Mouse (Mus musculus): ENCODE measurements around the gene Igsf11. TPM values are rescaled to one million over a fixed set of nuclear protein-coding genes. Genes with fewer than 3 reads are reported as not detected.

Igsf11 gene
- polyA plus RNA-seq (2015; fragmentation: Nextera tagmentation; extraction: Ambion mirVana) = 0.20 and 0.21 TPM in 2 replicates

- no peaks in the 10 kb centered on the region for H3K9me3 ChIP-seq (replicated peaks; ENCODE audit: control insufficient read depth, low read length)
- WGBS = 80% methylated on average over 7 of the region's 7 CpGs
- ATAC-seq (replicated peaks; ENCODE audit: extremely low read depth, insufficient read depth, low FRiP score) = no peak
- H3K4me1 ChIP-seq (ENCODE audit: control insufficient read depth, insufficient read depth, low read length) = no peaks in the 10 kb centered on the region
- H3K4me3 ChIP-seq (ENCODE audit: low read length) = no peak within 1 kb of the TSS
- no peak within 1 kb of the TSS for H3K4me2 ChIP-seq (ENCODE audit: low read depth, low read length)
- H3K9ac ChIP-seq (ENCODE audit: low read length) = no peak within 1 kb of the TSS
- H3K36me3 ChIP-seq (ENCODE audit: control insufficient read depth, insufficient read depth) = no peaks in the 10 kb centered on the region
- H3K27me3 ChIP-seq (ENCODE audit: control insufficient read depth, insufficient read depth, low read length) = no peaks in the 10 kb centered on the region
- H3K27ac ChIP-seq (ENCODE audit: low read length) = no peak within 1 kb of the TSS
Measured at GRCm38 (mm10) chr16:38892371-38892770, at the start of gene Igsf11. Gene Igsf11, plus strand, starts transcription at chr16:38892671.

GRCm38 (mm10) chr16:38858120-38858749, 34.2 kb upstream of the Igsf11 start:
- Histone ChIP-seq H3K4me2 (ENCODE audit: low read depth, low read length) (peak overlapping the region; percentile 36; the same call in 1 of the 2 replicates), H3K4me3 (ENCODE audit: low read length) (no peak overlapping the region), H3K27ac (ENCODE audit: low read length) (no peak overlapping the region), H3K9me3 (replicated peaks; ENCODE audit: control insufficient read depth, low read length) (no peaks in the 10 kb centered on the region), H3K36me3 (ENCODE audit: control insufficient read depth, insufficient read depth) (no peaks in the 10 kb centered on the region), H3K27me3 (ENCODE audit: control insufficient read depth, insufficient read depth, low read length) (no peaks in the 10 kb centered on the region), H3K9ac (ENCODE audit: low read length) (no peak overlapping the region), H3K4me1 (ENCODE audit: control insufficient read depth, insufficient read depth, low read length) (no peaks in the 10 kb centered on the region; the same call in 1 of the 2 replicates)
- no peak for ATAC-seq (replicated peaks; ENCODE audit: extremely low read depth, insufficient read depth, low FRiP score)
- 20% methylated on average over 8 of the region's 8 CpGs for WGBS

GRCm38 (mm10) chr16:38860548-38860947, 31.9 kb upstream of the Igsf11 start:
- no peak overlapping the region for H3K27ac ChIP-seq (ENCODE audit: low read length)
- H3K4me3 ChIP-seq (ENCODE audit: low read length) = no peak overlapping the region
- peaks cover 2% of the 10 kb centered on the region for H3K4me1 ChIP-seq (ENCODE audit: control insufficient read depth, insufficient read depth, low read length)
- H3K27me3 ChIP-seq (ENCODE audit: control insufficient read depth, insufficient read depth, low read length) = no peaks in the 10 kb centered on the region
- H3K9ac ChIP-seq (ENCODE audit: low read length) = no peak overlapping the region
- H3K9me3 ChIP-seq (replicated peaks; ENCODE audit: control insufficient read depth, low read length) = no peaks in the 10 kb centered on the region
- H3K36me3 ChIP-seq (ENCODE audit: control insufficient read depth, insufficient read depth) = no peaks in the 10 kb centered on the region
- no peak overlapping the region for H3K4me2 ChIP-seq (ENCODE audit: low read depth, low read length)
- no peak for ATAC-seq (replicated peaks; ENCODE audit: extremely low read depth, insufficient read depth, low FRiP score)
- 76% methylated on average over 6 of the region's 6 CpGs for WGBS

- Histone ChIP-seq H3K9me3 (replicated peaks; ENCODE audit: control insufficient read depth, low read length) (peaks cover 4% of the 10 kb centered on the region; the same call in 1 of the 2 replicates), H3K4me3 (ENCODE audit: low read length) (no peak overlapping the region), H3K27ac (ENCODE audit: low read length) (no peak overlapping the region), H3K36me3 (ENCODE audit: control insufficient read depth, insufficient read depth) (no peaks in the 10 kb centered on the region), H3K4me1 (ENCODE audit: control insufficient read depth, insufficient read depth, low read length) (peaks cover 2% of the 10 kb centered on the region), H3K9ac (ENCODE audit: low read length) (no peak overlapping the region), H3K27me3 (ENCODE audit: control insufficient read depth, insufficient read depth, low read length) (no peaks in the 10 kb centered on the region), H3K4me2 (ENCODE audit: low read depth, low read length) (no peak overlapping the region)
- 60% methylated on average over 5 of the region's 5 CpGs for WGBS
- ATAC-seq (replicated peaks; ENCODE audit: extremely low read depth, insufficient read depth, low FRiP score) = no peak
Measured at GRCm38 (mm10) chr16:38864358-38864757, 28.1 kb upstream of the Igsf11 start.

GRCm38 (mm10) chr16:38873231-38873630, 19.2 kb upstream of the Igsf11 start:
- Histone ChIP-seq H3K9ac (ENCODE audit: low read length) (no peak overlapping the region), H3K27me3 (ENCODE audit: control insufficient read depth, insufficient read depth, low read length) (no peaks in the 10 kb centered on the region), H3K27ac (ENCODE audit: low read length) (no peak overlapping the region), H3K9me3 (replicated peaks; ENCODE audit: control insufficient read depth, low read length) (no peaks in the 10 kb centered on the region), H3K36me3 (ENCODE audit: control insufficient read depth, insufficient read depth) (no peaks in the 10 kb centered on the region), H3K4me2 (ENCODE audit: low read depth, low read length) (no peak overlapping the region), H3K4me1 (ENCODE audit: control insufficient read depth, insufficient read depth, low read length) (no peaks in the 10 kb centered on the region), H3K4me3 (ENCODE audit: low read length) (no peak overlapping the region)
- WGBS = 71% methylated on average over 4 of the region's 4 CpGs
- ATAC-seq (replicated peaks; ENCODE audit: extremely low read depth, insufficient read depth, low FRiP score) = no peak

DNA sequence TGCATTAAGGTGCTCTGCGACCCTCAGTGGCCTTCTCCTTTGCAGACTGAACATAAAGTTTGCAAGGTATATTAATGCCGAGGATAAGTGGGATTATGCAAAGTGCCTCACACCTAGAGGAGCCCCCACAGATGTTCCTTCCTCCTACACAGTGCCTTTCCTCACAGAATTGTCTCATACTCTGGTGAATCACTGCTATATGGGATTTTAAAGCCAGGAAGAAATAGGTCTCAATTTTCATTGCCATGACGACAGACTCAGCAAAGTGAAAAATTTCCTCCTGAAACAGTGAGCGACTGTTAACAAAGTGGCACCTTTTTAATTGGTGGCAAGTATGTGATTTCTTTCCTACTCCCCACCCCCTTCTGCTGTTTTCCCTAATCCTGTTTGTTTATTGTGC, 18.0 kb upstream of the Igsf11 start:
- no peak overlapping the region for H3K27ac ChIP-seq (ENCODE audit: low read length)
- no peak overlapping the region for H3K9ac ChIP-seq (ENCODE audit: low read length)
- no peaks in the 10 kb centered on the region for H3K4me1 ChIP-seq (ENCODE audit: control insufficient read depth, insufficient read depth, low read length)
- H3K36me3 ChIP-seq (ENCODE audit: control insufficient read depth, insufficient read depth) = no peaks in the 10 kb centered on the region
- no peak overlapping the region for H3K4me2 ChIP-seq (ENCODE audit: low read depth, low read length)
- H3K4me3 ChIP-seq (ENCODE audit: low read length) = no peak overlapping the region
- ATAC-seq (replicated peaks; ENCODE audit: extremely low read depth, insufficient read depth, low FRiP score) = no peak
- H3K27me3 ChIP-seq (ENCODE audit: control insufficient read depth, insufficient read depth, low read length) = no peaks in the 10 kb centered on the region
- WGBS = 40% methylated on average over 4 of the region's 4 CpGs
- H3K9me3 ChIP-seq (replicated peaks; ENCODE audit: control insufficient read depth, low read length) = no peaks in the 10 kb centered on the region

GRCm38 (mm10) chr16:38898816-38899425, 6.5 kb downstream of the Igsf11 start:
- Histone ChIP-seq H3K27ac (ENCODE audit: low read length) (no peak overlapping the region), H3K9me3 (replicated peaks; ENCODE audit: control insufficient read depth, low read length) (no peaks in the 10 kb centered on the region), H3K4me1 (ENCODE audit: control insufficient read depth, insufficient read depth, low read length) (no peaks in the 10 kb centered on the region), H3K27me3 (ENCODE audit: control insufficient read depth, insufficient read depth, low read length) (peaks cover 23% of the 10 kb centered on the region), H3K9ac (ENCODE audit: low read length) (no peak overlapping the region), H3K4me2 (ENCODE audit: low read depth, low read length) (no peak overlapping the region), H3K4me3 (ENCODE audit: low read length) (no peak overlapping the region), H3K36me3 (ENCODE audit: control insufficient read depth, insufficient read depth) (no peaks in the 10 kb centered on the region)
- 38% methylated on average over 8 of the region's 8 CpGs for WGBS
- ATAC-seq (replicated peaks; ENCODE audit: extremely low read depth, insufficient read depth, low FRiP score) = no peak

- H3K36me3 ChIP-seq (ENCODE audit: control insufficient read depth, insufficient read depth) = no peaks in the 10 kb centered on the region
- H3K27ac ChIP-seq (ENCODE audit: low read length) = no peak overlapping the region
- ATAC-seq (replicated peaks; ENCODE audit: extremely low read depth, insufficient read depth, low FRiP score) = no peak
- H3K4me3 ChIP-seq (ENCODE audit: low read length) = no peak overlapping the region
- peaks cover 29% of the 10 kb centered on the region for H3K27me3 ChIP-seq (ENCODE audit: control insufficient read depth, insufficient read depth, low read length)
- H3K4me1 ChIP-seq (ENCODE audit: control insufficient read depth, insufficient read depth, low read length) = no peaks in the 10 kb centered on the region
- H3K4me2 ChIP-seq (ENCODE audit: low read depth, low read length) = no peak overlapping the region
- no peak overlapping the region for H3K9ac ChIP-seq (ENCODE audit: low read length)
- no peaks in the 10 kb centered on the region for H3K9me3 ChIP-seq (replicated peaks; ENCODE audit: control insufficient read depth, low read length)
- WGBS = 71% methylated on average over 1 of the region's 1 CpGs
Measured at GRCm38 (mm10) chr16:38900024-38900423, 7.6 kb downstream of the Igsf11 start.

DNA sequence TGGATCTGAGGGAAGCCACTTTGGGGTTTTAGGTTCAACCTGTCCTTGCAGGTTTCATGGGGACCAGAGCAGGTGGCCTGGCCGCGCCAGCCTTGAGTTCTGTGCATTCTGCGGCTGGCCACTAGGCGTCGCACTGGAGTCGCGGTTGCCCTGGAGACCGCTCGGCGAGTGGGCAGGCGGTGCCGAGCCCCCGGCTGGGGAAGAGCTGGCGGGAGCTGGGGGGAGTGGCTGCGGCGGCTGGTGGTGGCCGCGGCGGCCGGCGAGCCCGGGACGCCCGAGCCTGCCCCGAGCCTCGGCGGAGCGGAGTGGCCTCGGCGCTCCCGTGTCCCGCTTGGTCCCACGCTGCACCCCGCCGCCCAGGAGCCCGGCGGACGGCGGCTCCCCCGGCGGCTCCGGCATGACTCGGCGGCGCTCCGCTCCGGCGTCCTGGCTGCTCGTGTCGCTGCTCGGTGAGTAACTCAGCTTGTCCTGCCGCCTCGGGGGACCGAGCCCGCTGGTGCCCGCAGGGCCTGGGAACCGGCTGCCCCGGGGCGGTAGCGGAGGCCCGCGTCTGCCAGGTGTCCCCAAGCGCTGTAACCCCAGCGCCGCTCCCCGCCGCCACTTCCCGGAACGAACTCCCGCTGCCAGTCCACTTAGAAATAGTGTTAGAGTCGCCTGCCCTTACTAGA, 9.8 kb downstream of the Igsf11 start:
- H3K4me1 ChIP-seq (ENCODE audit: control insufficient read depth, insufficient read depth, low read length) = no peaks in the 10 kb centered on the region
- H3K4me2 ChIP-seq (ENCODE audit: low read depth, low read length) = peak overlapping the region; percentile 99
- WGBS = under 1% methylated on average over 67 of the region's 71 CpGs
- peak overlapping the region; percentile 73 for H3K9ac ChIP-seq (ENCODE audit: low read length)
- no peak overlapping the region for H3K27ac ChIP-seq (ENCODE audit: low read length)
- H3K4me3 ChIP-seq (ENCODE audit: low read length) = peak overlapping the region; percentile 76
- peak; percentile 99 for ATAC-seq (replicated peaks; ENCODE audit: extremely low read depth, insufficient read depth, low FRiP score)
- no peaks in the 10 kb centered on the region for H3K36me3 ChIP-seq (ENCODE audit: control insufficient read depth, insufficient read depth)
- no peaks in the 10 kb centered on the region for H3K9me3 ChIP-seq (replicated peaks; ENCODE audit: control insufficient read depth, low read length)
- H3K27me3 ChIP-seq (ENCODE audit: control insufficient read depth, insufficient read depth, low read length) = peaks cover 40% of the 10 kb centered on the region
